8 mouse cellular contexts compared by ENCODE assay signal in genomic region chr6:146795166-146795923, GRCm38 (mm10). TPM values are rescaled to one million over a fixed set of nuclear protein-coding genes. Genes with fewer than 3 reads are reported as not detected.
DNase-seq lines count a peak whose midpoint lies in the region; ATAC-seq and TF ChIP-seq lines count a peak whose summit lies in the region.

No protein-coding gene starts in this region.

- intact Hi-C loops in left cerebral cortex, postnatal 36 days (cut with DNase I) = no loop called here

- no peaks in the 10 kb centered on the region for H3K79me3 ChIP-seq in C2C12 (ENCODE audit: low read depth)

- H3K27ac ChIP-seq in limb, embryonic 13.5 days = no peak overlapping the region
- H3K27ac ChIP-seq in neural tube, embryonic 15.5 days (replicated peaks) = no peak overlapping the region

- no peaks in the 10 kb centered on the region for H3K9me3 ChIP-seq in limb, embryonic 13.5 days
- H3K9me3 ChIP-seq in neural tube, embryonic 15.5 days (replicated peaks) = no peaks in the 10 kb centered on the region

- WGBS in limb, embryonic 13.5 days = 17% methylated on average over 22 of the region's 22 CpGs
- 18% methylated on average over 22 of the region's 22 CpGs for WGBS in neural tube, embryonic 15.5 days

- no peaks in the 10 kb centered on the region for H3K36me3 ChIP-seq in C2C12 (ENCODE audit: control insufficient read depth, insufficient read depth)
- H3K36me3 ChIP-seq in limb, embryonic 13.5 days = no peaks in the 10 kb centered on the region
- H3K36me3 ChIP-seq in neural tube, embryonic 15.5 days = no peaks in the 10 kb centered on the region

- peak overlapping the region; percentile 6 for H3K4me3 ChIP-seq in C2C12 (ENCODE audit: insufficient read depth, poor library complexity, severe bottlenecking)
- H3K4me3 ChIP-seq in limb, embryonic 13.5 days = peak overlapping the region; percentile 54
- H3K4me3 ChIP-seq in neural tube, embryonic 15.5 days (replicated peaks) = peak overlapping the region; percentile 56

- peak overlapping the region; percentile 37 for H3ac ChIP-seq in C2C12 (ENCODE audit: control insufficient read depth, insufficient read length, low read depth)

- no peaks in the 10 kb centered on the region for H3K27me3 ChIP-seq in C2C12 (ENCODE audit: control insufficient read depth, insufficient read depth, insufficient read length)
- H3K27me3 ChIP-seq in limb, embryonic 13.5 days = peaks cover 6% of the 10 kb centered on the region; the same call in 1 of the 2 replicates
- no peaks in the 10 kb centered on the region for H3K27me3 ChIP-seq in neural tube, embryonic 15.5 days (replicated peaks)

- TF ChIP-seq CTCF in C2C12 (IDR thresholded peaks at IDR 0.05; ENCODE audit: control insufficient read depth, insufficient read depth, insufficient read length) = no peak

- no peaks in the 10 kb centered on the region for H3K79me2 ChIP-seq in C2C12 (ENCODE audit: control insufficient read depth, insufficient read depth)

- peak overlapping the region; percentile 85 for H3K4me2 ChIP-seq in limb, embryonic 13.5 days (replicated peaks)
- peak overlapping the region; percentile 97 for H3K4me2 ChIP-seq in neural tube, embryonic 15.5 days

- peak overlapping the region; percentile 72 for H3K9ac ChIP-seq in limb, embryonic 13.5 days
- H3K9ac ChIP-seq in neural tube, embryonic 15.5 days (replicated peaks) = peak overlapping the region; percentile 61

- DNase-seq in embryo, embryonic 10 days (ENCODE audit: low spot score) = peak; percentile 19
- no peak for DNase-seq in embryo, embryonic 11 days
- DNase-seq in forelimb bud, embryonic 11.5 days (ENCODE audit: low read depth, low spot score) = peak; percentile 46
- no peak for DNase-seq in left cerebral cortex, postnatal 36 days (ENCODE audit: low spot score in 2 of 2)
- no peak for DNase-seq in layer of hippocampus, postnatal 10 days (ENCODE audit: low spot score in 2 of 2)

- ATAC-seq in limb, embryonic 13.5 days (ENCODE audit: low FRiP score, low read depth) = no peak; the same call in none of the 2 replicates
- peak; percentile 33 for ATAC-seq in neural tube, embryonic 15.5 days (ENCODE audit: low FRiP score)

- peaks cover 8% of the 10 kb centered on the region; the same call in 1 of the 2 replicates for H3K4me1 ChIP-seq in limb, embryonic 13.5 days
- H3K4me1 ChIP-seq in neural tube, embryonic 15.5 days = peaks cover 15% of the 10 kb centered on the region

TF ChIP-seq in C2C12, 6 proteins besides CTCF, POLR2A, EP300 and RAD21:
- TF ChIP-seq CEBPB (IDR thresholded peaks at IDR 0.05; ENCODE audit: low read depth) = no peak
- no peak for TF ChIP-seq MYOG (IDR thresholded peaks at IDR 0.05; ENCODE audit: control insufficient read depth, extremely low read depth, insufficient read length)
- TF ChIP-seq MYOD1 (IDR thresholded peaks at IDR 0.05; ENCODE audit: control insufficient read depth, insufficient read length, low read depth) = no peak
- TF ChIP-seq USF1 (IDR thresholded peaks at IDR 0.05; ENCODE audit: low read depth) = no peak
- TF ChIP-seq FOSL1 (IDR thresholded peaks at IDR 0.05; ENCODE audit: insufficient read depth, low read length, poor library complexity, severe bottlenecking) = no peak
- no peak for TF ChIP-seq MAX (IDR thresholded peaks at IDR 0.05)

RNA-seq across cellular contexts. Expression of gene Arntl2, which starts 0.5 kb away (rescaled TPM):
- 0.49 TPM for polyA plus RNA-seq in C2C12 (2012; fragmentation: generic; extraction: Trizol)
- 7.3 and 10.2 TPM in 2 replicates for polyA plus RNA-seq in limb, embryonic 13.5 days (2015; fragmentation: Nextera tagmentation; extraction: Ambion mirVana)
- 4.1 and 4.5 TPM in 2 replicates for polyA plus RNA-seq in neural tube, embryonic 15.5 days (2015; fragmentation: Nextera tagmentation; extraction: Ambion mirVana)
- 10 to 100 TPM in 1 of 2 experiments, 1 to 10 TPM in 1; 4.4 to 14.4 TPM for total RNA-seq in left cerebral cortex, postnatal 36 days (2021)
- 10 to 100 TPM in 1 of 2 experiments, 1 to 10 TPM in 1; 9.8 to 14.1 TPM for total RNA-seq in layer of hippocampus, postnatal 10 days (2021)

RNA-seq across cellular contexts. Expression of gene Smco2, which starts 54.6 kb away (rescaled TPM):
- polyA plus RNA-seq in C2C12 (2012; fragmentation: generic; extraction: Trizol) = not detected
- polyA plus RNA-seq in limb, embryonic 13.5 days (2015; fragmentation: Nextera tagmentation; extraction: Ambion mirVana) = not detected in 2 replicates
- not detected in 2 replicates for polyA plus RNA-seq in neural tube, embryonic 15.5 days (2015; fragmentation: Nextera tagmentation; extraction: Ambion mirVana)
- not detected for total RNA-seq in left cerebral cortex, postnatal 36 days (2021)
- total RNA-seq in layer of hippocampus, postnatal 10 days (2021) = not detected

Comparison
In these comparisons a context has a peak if more than half of its experiments do, and no peak if none do; other contexts are left out.
1. DNase-seq: peak in embryo, embryonic 10 days (single experiment) and forelimb bud, embryonic 11.5 days (single experiment); none in embryo, embryonic 11 days (single experiment), left cerebral cortex, postnatal 36 days (0 of 2) and layer of hippocampus, postnatal 10 days (0 of 2).
2. H3K4me3 ChIP-seq: peak in every context shown above with its lines; median percentile 56 in neural tube, embryonic 15.5 days; 54 in limb, embryonic 13.5 days; 6 in C2C12.